Mouse (Mus musculus): ENCODE measurements around the gene Psmd1.

Gene Psmd1

GRCm38 (mm10) chr1:86058856-86059769 is 5.1 kb upstream of the Psmd1 start:
- intact Hi-C loops (cut with DNase I), result no loop called here

GRCm38 (mm10) chr1:86062523-86062922 is 1.7 kb upstream of the Psmd1 start:
- intact Hi-C loops (cut with DNase I), result no loop called here

GRCm38 (mm10) chr1:86076565-86076964 is 12.4 kb downstream of the Psmd1 start:
- intact Hi-C loops (cut with DNase I), result loop anchor here (5.0 kb wide), 1 partner anchor 51 kb away; no protein-coding TSS in a partner anchor

- intact Hi-C loops (cut with DNase I), result no loop called here
Observed at GRCm38 (mm10) chr1:86094413-86094812, 30.2 kb downstream of the Psmd1 start.

GRCm38 (mm10) chr1:86105054-86105453 is 40.9 kb downstream of the Psmd1 start:
- intact Hi-C loops (cut with DNase I), result no loop called here

GRCm38 (mm10) chr1:86111779-86112178 is 47.6 kb downstream of the Psmd1 start, which contains the start of gene Htr2b:
Htr2b (minus strand) TSS chr1:86111970.
- intact Hi-C loops (cut with DNase I), result no loop called here

- intact Hi-C loops (cut with DNase I), result no loop called here
Observed at GRCm38 (mm10) chr1:86114141-86114540, 50.0 kb downstream of the Psmd1 start.

- intact Hi-C loops (cut with DNase I), result no loop called here
Observed at GRCm38 (mm10) chr1:86119549-86119948, 55.4 kb downstream of the Psmd1 start.

- intact Hi-C loops (cut with DNase I), result loop anchor here (5.0 kb wide), 1 partner anchor 49 kb away; no protein-coding TSS in a partner anchor
Observed at GRCm38 (mm10) chr1:86126036-86126435, 61.8 kb downstream of the Psmd1 start.

GRCm38 (mm10) chr1:86133337-86133736 is 69.2 kb downstream of the Psmd1 start, which contains the start of gene Gm21972:
Gm21972 (plus strand) TSS chr1:86133637.
- intact Hi-C loops (cut with DNase I), result no loop called here

GRCm38 (mm10) chr1:86135315-86135714 is 71.1 kb downstream of the Psmd1 start:
- intact Hi-C loops (cut with DNase I), result no loop called here

- intact Hi-C loops (cut with DNase I), result no loop called here
Observed at GRCm38 (mm10) chr1:86141081-86141480, 76.9 kb downstream of the Psmd1 start.

GRCm38 (mm10) chr1:86143165-86143564 is 79.0 kb downstream of the Psmd1 start:
- intact Hi-C loops (cut with DNase I), result no loop called here

GRCm38 (mm10) chr1:86144001-86144944 is 80.1 kb downstream of the Psmd1 start:
- intact Hi-C loops (cut with DNase I), result no loop called here

- intact Hi-C loops (cut with DNase I), result no loop called here
Observed at GRCm38 (mm10) chr1:86146293-86146692, 82.1 kb downstream of the Psmd1 start.

GRCm38 (mm10) chr1:86147557-86147956 is 83.4 kb downstream of the Psmd1 start:
- intact Hi-C loops (cut with DNase I), result no loop called here

GRCm38 (mm10) chr1:86148161-86148560 is 84.0 kb downstream of the Psmd1 start:
- intact Hi-C loops (cut with DNase I), result no loop called here

GRCm38 (mm10) chr1:86150929-86151328 is 86.7 kb downstream of the Psmd1 start:
- intact Hi-C loops (cut with DNase I), result no loop called here

- intact Hi-C loops (cut with DNase I), result no loop called here
Observed at GRCm38 (mm10) chr1:86151376-86151775, 87.2 kb downstream of the Psmd1 start.

GRCm38 (mm10) chr1:86152618-86153017 is 88.4 kb downstream of the Psmd1 start:
- intact Hi-C loops (cut with DNase I), result no loop called here

GRCm38 (mm10) chr1:86154133-86154823 is 90.1 kb downstream of the Psmd1 start, which contains the start of gene Armc9:
Armc9 (plus strand) TSS chr1:86154780.
- intact Hi-C loops (cut with DNase I), result no loop called here
